Mouse (Mus musculus) cerebellum, postnatal 25 days (tissue): ENCODE measurements at regions not wholly inside any gene's neighbourhood (a gene's known extent, or its start where the extent isn't known, plus 50 kb on each side); places are given as distances from the start of the nearest gene placed in this dataset.

Source experiments
- DNase-seq, 2 experiments: peaks; one replicate each; pipeline ENCODE4 v3.0.0; 2021; ENCODE audit warnings: mixed read lengths in 2 of 2

DNA sequence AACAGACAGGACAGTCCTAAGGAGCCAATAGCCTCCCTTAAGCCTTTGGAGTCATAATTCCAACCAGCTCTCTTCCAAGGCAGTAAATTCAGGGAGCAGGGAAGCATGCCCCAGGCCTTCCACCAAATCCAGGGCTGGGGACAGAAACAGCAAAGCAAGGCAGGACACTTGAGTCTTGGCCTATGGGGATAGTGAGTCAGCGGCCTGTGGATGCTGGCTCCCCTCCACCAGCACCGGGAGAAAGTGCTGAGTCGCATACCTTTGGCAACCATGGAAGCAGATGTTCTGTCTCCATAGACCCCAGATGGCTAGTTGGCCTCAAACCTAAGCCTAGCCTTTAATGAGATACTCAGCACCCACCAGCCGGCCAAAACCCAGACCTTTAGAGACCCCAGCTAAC is 133.8 kb upstream of the Six2 start:
- DNase-seq = no peak

DNA sequence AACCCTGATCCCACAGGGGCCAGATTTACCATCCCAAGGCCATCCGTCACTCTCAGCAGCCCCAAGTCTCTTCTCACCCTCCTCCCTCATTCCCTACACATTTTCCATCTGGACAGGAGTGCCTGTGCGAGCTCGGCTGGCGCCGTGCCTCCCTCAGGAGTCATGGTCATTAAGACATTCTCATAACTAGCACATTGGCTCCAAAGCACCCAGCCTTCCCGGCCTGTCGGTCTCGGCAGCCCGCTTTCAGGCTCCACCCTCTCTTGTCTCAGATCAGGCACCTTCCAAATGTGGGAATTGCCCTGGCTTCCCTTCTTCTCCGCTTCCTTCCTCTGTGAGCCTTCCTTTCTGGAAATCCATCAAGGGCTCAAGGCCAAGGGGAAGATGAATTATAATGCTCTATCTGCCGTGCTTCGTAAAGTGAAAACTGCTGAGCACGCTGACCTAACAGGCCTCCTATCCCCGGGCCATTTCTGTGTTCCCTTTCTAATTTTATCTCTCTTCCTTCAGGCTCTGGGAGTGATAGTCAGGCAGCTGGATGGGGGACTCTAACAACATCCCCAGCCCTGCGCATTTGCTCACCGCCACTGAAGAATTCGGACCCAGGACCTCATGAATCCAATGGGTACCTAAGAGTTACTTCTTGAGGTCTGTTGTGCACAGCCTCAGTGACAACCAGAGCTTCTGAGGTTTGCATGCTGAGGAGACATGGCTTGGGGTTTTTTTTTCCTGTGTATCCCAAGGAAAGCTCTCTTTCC is 130.2 kb upstream of the Six2 start:
- peak in 1 of 2 experiments; percentile 7 for DNase-seq

DNA sequence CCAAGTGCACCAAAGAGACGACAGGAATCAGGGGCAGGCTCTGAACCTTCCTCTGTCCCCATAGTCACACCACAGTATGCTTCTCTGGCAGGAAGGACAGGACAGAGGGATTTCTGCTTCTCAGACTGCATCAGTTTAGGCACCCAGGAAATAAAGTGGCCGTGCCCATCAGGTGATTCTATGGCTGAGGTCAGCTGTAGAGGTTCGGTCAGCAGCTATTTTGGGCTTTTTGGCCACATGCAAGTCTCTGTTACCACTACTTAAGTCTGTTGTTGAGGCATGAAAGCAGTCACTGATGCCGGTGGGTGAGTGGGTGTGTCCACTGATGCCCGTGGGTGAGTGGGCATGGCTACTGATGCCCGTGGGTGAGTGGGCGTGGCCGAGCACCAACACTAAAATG is 128.4 kb upstream of the Six2 start:
- DNase-seq = no peak

DNA sequence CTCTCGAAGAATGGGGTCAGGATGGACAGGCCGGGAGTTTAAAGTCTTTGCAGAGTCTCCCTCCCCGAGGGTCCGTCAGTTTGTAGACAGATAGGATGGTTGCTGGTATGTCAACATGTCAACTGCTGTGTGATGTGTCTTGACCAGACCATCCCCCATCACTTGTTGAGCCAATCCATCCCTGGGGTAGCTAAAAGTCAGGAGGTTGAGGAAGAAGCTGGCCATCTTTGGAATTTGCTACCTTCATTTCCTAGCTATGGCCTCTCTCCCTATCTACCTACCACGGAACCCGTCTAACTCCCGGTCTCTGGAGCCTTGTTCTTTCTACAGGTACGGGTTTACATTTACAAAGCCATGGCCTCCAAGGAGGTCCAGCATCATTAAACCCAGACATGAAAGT is 128.0 kb upstream of the Six2 start:
- DNase-seq = no peak

DNA sequence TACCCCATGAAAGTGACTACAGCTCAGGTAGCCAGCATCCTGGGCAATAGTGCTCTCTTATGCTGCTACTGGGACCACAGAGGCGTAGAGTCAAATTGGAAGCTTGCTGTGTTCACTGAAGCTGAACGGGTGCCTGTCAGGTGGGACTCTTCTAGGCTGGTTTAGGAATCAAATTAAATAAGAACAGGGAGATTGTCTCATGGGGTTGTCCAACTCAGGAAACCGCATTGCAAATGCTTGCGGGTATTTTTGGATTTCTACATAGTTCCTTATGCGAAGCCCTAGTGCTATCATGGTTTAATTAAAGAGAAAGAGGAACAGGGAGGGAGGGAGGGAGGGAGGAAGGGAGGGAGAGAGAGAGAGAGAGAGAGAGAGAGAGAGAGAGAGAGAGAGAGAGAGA is 120.5 kb upstream of the Six2 start:
- no peak for DNase-seq

DNA sequence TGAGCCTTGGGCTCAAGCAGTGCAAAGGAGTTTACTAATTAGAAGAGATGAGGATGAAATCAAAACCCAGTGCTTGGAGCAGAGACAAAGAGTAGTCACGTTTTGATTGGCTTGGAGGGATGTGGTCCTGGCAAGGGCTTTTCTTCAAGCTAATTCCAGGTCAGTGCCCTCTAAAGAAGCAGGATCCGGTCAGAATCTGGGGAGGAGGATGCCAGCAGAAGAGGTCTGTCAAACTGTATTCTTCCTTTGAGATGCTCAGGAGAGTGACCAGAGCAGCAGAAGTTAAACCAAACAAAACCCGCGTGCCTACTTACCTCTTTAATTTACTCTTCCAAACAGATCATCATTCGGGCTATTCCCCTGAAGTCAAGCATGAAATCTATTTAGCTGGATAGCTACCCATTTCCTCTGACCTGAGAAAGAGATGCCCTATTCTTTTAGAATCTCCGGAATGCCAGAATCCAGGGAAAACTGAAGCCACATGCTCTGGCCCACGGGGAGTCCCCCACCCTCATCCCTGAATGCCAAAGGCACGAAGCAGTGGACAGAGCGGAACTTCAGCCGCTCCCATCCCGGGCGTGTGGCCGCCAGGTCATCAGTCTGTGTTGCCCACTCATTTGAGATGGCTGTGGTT is 117.8 kb upstream of the Six2 start:
- DNase-seq = no peak

DNA sequence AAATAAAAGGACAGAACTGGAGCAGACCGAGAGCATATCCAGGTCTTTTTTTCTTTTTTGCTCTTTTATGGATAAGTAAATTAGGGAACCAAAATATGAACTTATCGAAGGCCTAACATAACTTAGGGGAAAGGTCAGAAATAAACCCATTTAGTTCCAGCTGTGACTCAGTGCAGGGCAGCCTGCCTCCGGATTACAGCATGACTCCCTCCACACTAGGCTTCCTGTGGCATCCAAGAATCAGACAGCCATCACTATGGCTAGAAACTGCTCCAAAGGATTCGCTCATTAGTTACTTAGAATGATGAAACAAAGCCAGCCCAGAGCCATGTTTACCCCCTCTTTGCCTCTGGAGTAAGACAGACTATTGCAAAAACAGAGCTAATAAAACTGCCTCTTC is 116.6 kb upstream of the Six2 start:
- no peak for DNase-seq

DNA sequence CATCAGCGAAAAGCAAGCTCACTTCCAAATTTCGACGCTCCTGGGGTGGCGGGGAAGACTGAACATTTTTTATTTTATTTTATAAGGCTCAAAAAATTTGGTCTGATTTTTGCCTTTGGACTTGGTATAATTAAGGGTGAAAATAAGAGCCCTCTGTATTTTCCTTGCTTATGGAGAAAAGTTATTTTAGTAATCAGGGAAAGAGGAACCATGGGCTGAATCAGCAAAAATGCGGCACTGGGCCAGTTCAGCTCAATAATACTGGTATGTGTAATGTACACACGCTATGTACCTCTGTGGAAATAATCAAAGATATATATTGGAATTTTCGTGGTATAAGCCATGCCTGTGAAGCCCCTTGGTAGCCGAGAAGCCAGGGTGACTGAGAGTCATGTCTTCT is 113.7 kb upstream of the Six2 start:
- DNase-seq = no peak

DNA sequence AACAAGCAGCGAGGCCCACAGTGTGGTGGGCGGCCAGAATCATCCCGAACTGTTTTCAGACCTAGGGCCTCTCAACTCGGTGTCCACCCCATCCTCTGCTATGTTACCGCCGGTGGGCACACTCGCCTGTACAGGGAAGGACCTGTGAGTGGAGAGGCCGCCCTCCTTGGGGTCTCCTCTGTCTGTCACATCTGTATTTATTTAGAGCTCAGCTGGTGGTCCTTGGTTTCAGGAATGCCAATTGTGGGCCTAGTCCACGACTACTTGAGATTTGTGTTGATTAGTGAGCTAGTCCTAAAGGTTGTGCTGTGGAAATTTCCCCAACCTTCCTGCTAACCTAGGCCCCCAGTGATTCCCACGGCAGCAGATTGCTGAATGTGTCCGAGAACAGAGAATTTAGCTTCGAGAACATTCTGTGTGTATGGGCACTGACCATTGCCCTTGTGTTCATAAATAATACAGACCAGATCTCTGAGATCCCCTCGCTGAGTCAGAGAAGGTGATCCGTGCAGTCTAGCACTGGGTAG is 113.1 kb upstream of the Six2 start:
- DNase-seq = no peak

DNA sequence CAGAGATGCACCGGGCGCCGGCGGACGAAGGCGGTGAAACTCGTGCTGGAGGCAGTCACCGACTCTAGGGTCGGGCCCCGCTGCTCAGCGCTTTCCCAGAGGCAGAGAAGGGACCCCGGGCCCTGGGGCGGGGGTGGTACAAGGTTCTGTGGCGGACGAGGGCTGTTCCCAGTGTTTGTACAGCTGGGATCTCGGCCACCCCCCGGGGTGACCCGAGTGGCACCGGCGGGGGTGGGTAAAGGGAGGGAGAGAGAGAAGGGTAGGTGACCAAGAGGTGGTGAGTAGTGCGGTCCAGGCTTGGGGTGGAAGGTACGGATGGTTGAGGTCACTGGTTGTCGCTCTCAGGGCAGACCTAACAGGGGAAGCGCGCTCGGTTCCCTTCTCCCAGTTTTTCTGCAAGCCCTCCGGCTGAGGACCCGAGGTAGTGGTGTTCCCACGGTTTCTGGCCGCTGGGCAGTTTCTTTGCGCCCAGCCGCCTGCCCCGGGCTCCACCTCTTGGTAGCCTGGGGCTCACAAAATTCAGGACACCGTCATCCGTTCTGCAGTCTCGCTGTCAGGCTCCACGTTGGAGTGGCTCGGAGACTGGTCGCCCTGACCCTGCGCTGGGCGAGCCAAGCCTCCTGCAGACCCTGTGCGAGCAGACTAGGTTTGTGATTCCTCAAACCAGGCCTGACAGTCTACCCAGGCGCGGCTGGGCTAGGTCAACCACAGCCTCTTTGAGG is 112.4 kb upstream of the Six2 start:
- peak; percentile 12 to 16 for DNase-seq

DNA sequence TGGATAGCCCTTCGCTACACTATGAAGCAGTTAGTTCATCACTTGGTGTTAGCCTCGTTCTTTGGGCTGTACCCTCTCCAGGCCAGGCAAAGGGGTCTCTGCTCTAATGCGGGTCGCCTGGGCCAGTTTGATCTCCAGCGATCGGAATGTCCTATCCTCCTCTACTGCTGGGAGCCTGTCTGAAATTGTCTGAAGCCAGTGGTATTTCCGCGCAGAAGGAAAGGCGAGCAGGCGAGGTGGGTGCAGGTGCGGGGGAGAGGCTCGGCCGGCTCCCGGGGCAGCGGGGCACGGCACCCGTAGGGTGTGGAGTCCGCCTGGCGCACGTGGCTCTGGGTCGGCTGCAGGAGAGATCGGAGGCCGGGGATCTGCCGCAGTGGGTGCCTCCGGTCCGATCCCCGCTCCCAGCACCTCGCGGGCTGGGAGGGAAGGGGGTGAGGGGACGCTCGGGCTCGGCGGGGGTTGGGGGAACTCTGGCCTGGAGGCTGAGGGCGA is 111.8 kb upstream of the Six2 start:
- peak in 1 of 2 experiments; percentile 15 for DNase-seq

DNA sequence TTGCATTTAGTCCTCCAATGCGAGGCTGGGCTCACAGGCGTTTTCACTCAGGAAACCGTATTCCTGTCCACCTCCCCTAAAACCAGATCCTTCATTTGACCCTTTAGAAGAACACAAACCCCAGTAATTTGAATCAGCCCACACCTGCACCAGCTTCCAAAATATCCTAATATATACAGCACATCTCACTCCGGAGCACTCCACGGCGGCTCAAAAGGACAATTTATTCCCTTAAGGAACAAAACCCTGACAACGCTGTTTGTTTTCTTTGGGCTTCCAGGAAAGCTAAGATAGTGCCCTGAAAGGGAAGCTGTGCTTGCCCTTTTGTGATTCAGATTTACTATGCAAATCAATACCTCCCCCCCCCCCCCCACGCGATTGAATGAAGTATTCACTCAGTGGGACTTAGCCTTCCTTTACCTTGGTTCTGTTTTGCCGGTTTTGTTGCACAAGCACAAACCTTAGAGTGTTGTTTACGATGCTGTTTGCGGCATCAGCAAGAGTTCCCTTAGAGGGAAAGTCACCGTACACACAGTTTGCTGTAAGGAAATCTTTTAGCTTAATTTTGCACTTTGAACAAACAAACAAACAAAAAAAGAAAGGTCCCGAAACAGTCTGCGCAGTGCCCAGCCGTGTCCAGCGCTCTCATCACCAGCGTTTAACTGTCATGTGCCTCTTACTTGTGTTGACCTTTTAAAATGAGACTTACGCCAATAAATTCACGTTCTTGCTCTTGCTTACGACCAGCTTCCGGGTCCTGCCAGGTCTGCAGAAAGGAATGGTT is 111.2 kb upstream of the Six2 start:
- no peak for DNase-seq

DNA sequence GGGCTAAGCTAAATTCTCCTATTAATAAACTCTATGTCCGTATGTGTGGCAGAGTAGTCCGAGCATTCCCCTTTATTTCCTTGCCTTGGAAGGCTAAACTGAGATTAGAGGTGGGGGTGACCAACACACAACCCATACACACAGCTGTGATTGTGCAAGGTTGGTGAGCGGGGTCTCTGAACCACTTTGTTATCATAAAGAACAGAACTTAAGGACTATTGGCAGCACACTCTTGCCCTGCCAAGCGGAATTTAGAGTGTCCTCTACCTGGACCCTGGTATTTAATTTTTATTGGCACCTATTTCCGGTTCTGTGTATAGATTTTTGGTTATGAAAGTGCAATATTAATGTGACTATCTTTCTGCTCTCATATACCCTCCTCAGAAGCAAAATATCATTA is 109.7 kb upstream of the Six2 start:
- DNase-seq = no peak

DNA sequence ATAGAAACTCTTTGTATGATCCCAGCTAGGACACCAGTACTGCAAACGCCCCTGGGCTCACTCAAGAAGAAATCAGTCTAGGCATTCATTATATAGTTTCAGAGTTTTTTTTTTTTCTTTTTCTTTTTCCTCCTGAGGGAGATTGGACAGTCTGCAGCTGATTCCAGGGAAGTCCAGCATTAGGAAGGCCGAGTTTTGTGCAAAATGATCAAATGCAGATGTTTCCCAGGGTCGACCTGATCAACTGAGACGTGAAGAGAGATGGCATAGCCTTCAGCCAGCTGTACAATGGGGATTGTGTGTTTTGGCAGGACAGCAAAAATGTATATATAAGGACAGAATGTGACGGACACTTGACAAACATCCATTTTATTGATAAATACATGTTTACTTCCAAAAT is 107.7 kb upstream of the Six2 start:
- no peak for DNase-seq

DNA sequence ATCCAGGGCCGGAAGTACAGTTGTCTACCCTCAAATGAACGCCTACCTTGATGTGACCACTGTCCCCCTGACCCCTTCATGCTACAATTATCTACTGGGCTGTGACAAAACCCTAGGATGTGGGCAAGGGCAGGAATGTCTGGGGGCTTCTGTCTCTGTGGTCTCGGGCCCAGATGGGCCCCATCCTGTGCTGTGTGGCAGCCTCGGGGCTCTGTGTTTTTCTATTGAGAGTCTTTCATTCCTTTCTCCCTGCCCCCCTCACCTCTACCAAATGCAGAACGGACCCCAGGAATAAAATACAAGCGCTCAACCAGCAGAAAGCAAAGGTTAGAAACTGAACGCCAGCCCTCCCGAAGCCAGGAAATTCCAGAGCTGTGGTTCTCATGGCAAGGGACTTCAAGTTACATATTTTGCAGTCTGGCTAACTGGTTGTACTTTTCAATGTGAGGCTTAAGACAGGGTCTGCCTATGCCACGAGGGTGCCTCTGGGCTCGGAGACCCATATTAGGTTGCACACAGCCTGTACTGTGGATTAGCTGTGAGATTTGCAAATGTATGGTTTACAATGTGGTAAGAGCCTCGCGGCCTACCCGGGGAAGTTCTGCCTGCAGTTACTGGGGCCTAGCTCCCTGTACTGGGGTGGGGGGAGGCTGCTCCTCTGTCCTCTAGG is 97.7 kb upstream of the Six2 start:
- no peak for DNase-seq

DNA sequence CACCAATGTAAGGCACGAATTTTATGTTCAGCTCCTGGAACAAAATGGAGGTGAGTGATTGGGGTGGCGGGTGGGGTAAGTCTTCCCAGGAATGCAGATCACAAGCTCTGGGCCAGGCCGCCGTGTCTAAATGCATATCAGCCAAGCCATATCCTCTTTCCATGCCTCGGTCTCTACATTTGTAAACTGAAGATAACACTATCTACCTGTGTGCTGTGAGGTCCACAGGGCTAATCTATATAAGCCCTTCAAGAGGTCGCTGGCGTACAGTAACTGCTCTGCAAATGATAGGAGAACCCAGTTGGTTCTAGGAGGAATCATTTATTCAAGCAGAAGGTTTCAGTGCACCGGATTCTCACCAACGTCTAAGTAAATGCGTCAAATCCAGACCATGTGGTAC is 92.4 kb upstream of the Six2 start:
- no peak for DNase-seq

DNA sequence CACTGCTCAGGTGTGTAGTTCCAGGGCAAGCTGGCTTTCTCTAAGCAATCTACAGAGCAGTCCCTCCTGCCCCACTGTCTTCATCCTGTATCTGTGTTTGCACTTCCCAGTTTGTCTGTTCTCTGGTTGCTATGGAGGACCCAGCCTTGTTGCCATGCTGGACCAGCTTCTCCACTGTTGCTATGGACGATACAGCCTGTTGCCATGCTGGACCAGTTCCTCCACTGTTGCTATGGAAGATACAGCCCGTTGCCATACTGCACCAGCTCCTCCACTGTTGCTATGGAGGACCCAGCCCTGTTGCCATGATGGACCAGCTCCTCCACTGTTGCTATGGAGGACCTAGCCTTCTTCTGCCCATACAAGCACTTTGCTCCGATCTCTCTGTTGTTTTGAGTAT is 88.8 kb upstream of the Six2 start:
- no peak for DNase-seq

DNA sequence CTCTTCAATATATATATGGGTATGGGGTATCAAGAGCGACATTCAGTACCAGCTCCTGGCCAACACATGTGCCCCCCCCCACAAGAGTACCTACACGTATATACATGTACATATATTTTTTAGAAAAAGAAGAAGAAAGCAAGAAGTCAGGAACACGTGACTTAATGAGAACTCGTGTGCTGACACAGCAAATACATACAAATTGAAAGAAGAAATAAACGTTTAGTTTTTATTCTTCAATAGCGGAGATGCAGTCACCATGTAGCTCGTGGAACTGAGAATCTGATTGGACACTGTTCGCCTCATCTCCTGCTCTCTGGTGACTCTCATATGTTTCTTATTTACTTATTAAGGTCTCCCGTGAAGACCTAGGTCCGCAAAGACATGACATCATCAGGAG is 80.3 kb upstream of the Six2 start:
- DNase-seq = no peak

DNA sequence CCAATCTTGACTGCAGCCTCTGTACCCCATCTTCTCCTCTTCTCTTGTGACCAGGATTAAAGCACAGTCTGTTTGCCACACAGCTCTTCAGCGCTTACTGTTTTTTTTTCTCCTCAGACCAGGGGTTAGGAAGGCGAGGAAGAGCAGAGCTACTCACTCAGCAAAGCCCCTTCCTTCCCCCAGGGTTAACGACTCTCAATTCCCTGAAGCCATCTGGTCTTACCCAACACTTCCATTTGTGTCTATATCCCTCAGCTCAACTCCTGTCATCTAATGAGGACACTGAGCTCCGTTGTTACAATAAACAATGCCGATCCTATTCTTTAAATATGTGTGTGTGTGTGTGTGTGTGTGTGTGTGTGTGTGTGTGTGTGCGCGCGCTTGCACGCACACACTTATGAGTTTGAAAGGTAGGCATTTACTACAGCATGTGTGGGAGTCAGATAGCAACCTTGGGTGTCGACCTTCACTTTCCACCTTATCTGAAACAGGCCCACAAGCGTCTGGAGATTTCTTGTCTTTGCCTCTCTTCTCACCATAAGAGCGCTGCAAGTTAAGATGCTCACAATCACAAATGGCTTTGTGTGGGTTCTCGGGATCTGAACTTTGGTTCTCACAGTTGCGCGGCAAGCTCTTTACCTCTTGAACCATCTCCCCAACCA is 79.3 kb upstream of the Six2 start:
- no peak for DNase-seq

DNA sequence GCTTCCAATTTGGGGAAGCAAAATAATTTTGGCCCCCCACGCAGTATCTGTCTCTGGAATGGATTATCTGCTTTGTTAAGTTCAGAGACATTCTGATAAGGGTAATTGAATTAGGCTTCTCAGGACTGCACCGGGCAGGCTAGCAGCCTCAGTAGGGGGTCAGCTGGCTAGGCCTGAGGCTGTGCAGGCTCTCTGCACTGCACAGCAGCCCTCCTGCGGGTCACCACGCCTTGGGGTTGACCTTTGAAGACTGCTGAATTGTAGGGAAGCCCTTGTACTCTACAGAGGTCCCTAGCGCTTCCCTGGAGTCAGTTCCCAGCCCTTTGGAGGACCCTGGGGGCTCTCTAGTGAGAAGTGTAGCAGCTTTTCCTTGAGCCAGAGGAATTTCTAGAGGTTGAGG is 78.5 kb upstream of the Six2 start:
- DNase-seq = no peak

DNA sequence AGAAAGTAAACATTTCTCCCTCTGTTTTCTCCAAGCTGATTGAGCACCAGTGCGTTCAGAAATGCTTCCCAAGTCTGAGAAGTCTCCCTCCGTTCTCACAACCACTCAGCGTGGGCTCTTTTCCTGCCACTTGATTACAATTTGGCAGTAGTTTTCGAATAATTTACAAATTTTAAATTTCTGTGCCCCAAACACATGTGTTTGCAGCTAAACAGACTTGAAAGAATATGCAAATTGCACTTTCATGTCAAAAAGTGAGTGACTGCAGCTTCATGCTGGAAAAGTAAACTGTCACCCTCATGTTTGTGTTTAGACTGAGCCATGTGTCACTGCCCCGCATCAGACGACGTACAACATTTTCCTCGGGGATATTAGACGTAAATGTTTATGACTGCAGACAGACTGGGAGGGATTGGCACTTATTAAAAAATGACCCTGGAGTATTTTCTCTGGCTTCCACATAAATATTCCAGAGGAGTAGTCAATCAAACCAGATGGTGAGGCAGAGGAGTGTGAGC is 70.6 kb upstream of the Six2 start:
- DNase-seq = no peak

DNA sequence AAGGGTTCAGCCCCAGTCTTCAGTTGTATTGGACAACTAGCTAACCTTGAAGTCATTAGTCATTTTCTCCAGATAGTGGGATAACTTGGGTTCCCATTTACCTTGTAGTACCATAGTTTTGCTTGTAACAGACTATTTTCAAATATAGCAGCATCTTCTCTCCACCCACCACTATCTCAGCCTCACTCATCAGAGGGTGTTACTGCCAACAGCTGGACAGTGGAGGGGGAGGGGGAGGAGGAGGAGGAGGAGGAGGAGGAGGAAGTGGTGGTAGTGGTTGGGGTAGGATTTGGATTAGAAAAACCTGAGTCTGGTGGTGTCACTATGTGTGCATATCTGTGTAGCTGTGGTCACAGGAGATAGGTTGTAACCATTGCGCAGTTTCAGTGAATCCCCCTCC is 69.6 kb upstream of the Six2 start:
- no peak for DNase-seq
